9 mouse cellular contexts compared by ENCODE assay signal in genomic region chr6:108606231-108606630, GRCm38 (mm10). TPM values are rescaled to one million over a fixed set of nuclear protein-coding genes. Genes with fewer than 3 reads are reported as not detected.
DNase-seq lines count a peak whose midpoint lies in the region; ATAC-seq and TF ChIP-seq lines count a peak whose summit lies in the region.
"Had no signal": no experiment of that assay in that cellular context is flagged by ENCODE, and none has a peak within 500 bp of the region (broad histone marks: within the 10 kb centered on the region; RNA-seq: fewer than 3 reads in every experiment).

No protein-coding gene starts in this region.

- 0 out of 2 replicates have a peak, but pooled peaks have one; percentile 2 for TF ChIP-seq CTCF in heart, adult 2 months (IDR thresholded peaks at IDR 0.05)

- no peak overlapping the region for H3K4me3 ChIP-seq in heart, adult 2 months
- H3K4me3 ChIP-seq in heart, embryonic 11.5 days (ENCODE audit: low read depth, low read length), result no peak overlapping the region
- no peak overlapping the region for H3K4me3 ChIP-seq in lung, embryonic 16.5 days (ENCODE audit: low read length)
- no peak overlapping the region for H3K4me3 ChIP-seq in midbrain, embryonic 14.5 days (replicated peaks; ENCODE audit: low read depth, low read length)
- H3K4me3 ChIP-seq: heart, embryonic 13.5 days had no signal

- TF ChIP-seq POLR2A in heart, adult 2 months (IDR thresholded peaks at IDR 0.05; ENCODE audit: insufficient read depth, low read depth, low read length), result no peak

- H3K9ac ChIP-seq in heart, adult 2 months (ENCODE audit: low read depth, low read length), result no peak overlapping the region
- H3K9ac ChIP-seq in heart, embryonic 11.5 days (ENCODE audit: low read depth, low read length), result no peak overlapping the region
- no peak overlapping the region for H3K9ac ChIP-seq in lung, embryonic 16.5 days (ENCODE audit: low read length)
- H3K9ac ChIP-seq in midbrain, embryonic 14.5 days (replicated peaks; ENCODE audit: low read length), result no peak overlapping the region
- H3K9ac ChIP-seq: heart, embryonic 13.5 days had no signal

- no peak overlapping the region for H3K4me2 ChIP-seq in heart, embryonic 11.5 days
- no peak overlapping the region for H3K4me2 ChIP-seq in lung, embryonic 16.5 days (ENCODE audit: low read depth, low read length)
- no peak overlapping the region for H3K4me2 ChIP-seq in midbrain, embryonic 14.5 days (ENCODE audit: low read length)
- H3K4me2 ChIP-seq: heart, embryonic 13.5 days had no signal

- no peaks in the 10 kb centered on the region for H3K36me3 ChIP-seq in heart, adult 2 months (ENCODE audit: control insufficient read depth, insufficient read depth, low read length)
- H3K36me3 ChIP-seq in heart, embryonic 11.5 days (ENCODE audit: control insufficient read depth, insufficient read depth, low read length), result no peaks in the 10 kb centered on the region
- H3K36me3 ChIP-seq in lung, embryonic 16.5 days (ENCODE audit: control insufficient read depth, insufficient read depth, low read length), result no peaks in the 10 kb centered on the region
- no peaks in the 10 kb centered on the region for H3K36me3 ChIP-seq in midbrain, embryonic 14.5 days (ENCODE audit: control insufficient read depth, insufficient read depth, low read length)
- H3K36me3 ChIP-seq: heart, embryonic 13.5 days had no signal

- no peaks in the 10 kb centered on the region for H3K9me3 ChIP-seq in heart, embryonic 11.5 days (replicated peaks; ENCODE audit: control insufficient read depth, low read length)
- H3K9me3 ChIP-seq in lung, embryonic 16.5 days (ENCODE audit: control insufficient read depth, low read length), result no peaks in the 10 kb centered on the region
- no peaks in the 10 kb centered on the region for H3K9me3 ChIP-seq in midbrain, embryonic 14.5 days (ENCODE audit: control insufficient read depth, low read length)
- H3K9me3 ChIP-seq: heart, embryonic 13.5 days had no signal

- peak; percentile 34 to 49 for DNase-seq in heart, adult 2 months
- peak; percentile 25 for DNase-seq in cerebellum, adult 11-12 months
- peak; percentile 31 to 42 for DNase-seq in heart, postnatal 36 days
- no peak for DNase-seq in midbrain, embryonic 14.5 days
- DNase-seq in embryo, embryonic 10 days (ENCODE audit: low spot score), result no peak

- no peak for ATAC-seq in heart, embryonic 11.5 days (replicated peaks; ENCODE audit: insufficient number of reproducible peaks, low FRiP score, low TSS enrichment)
- ATAC-seq in lung, embryonic 16.5 days (ENCODE audit: low read depth), result peak; percentile 31; the same call in 1 of the 2 replicates
- no peak for ATAC-seq in erythroblast, adult 5-6 weeks (replicated peaks; ENCODE audit: low FRiP score, poor library complexity, severe bottlenecking)
- no peak for ATAC-seq in midbrain, embryonic 14.5 days (ENCODE audit: low FRiP score, low TSS enrichment)

- peaks cover 1% of the 10 kb centered on the region for H3K4me1 ChIP-seq in heart, adult 2 months (ENCODE audit: control insufficient read depth, insufficient read depth, low read length)
- H3K4me1 ChIP-seq in heart, embryonic 11.5 days (ENCODE audit: control insufficient read depth, insufficient read depth, low read length), result 0 out of 2 replicates have a peak, but pooled peaks cover 4% of the 10 kb centered on the region
- H3K4me1 ChIP-seq in lung, embryonic 16.5 days (replicated peaks; ENCODE audit: control insufficient read depth, insufficient read depth, low read length), result no peaks in the 10 kb centered on the region
- H3K4me1 ChIP-seq in midbrain, embryonic 14.5 days (ENCODE audit: control insufficient read depth, insufficient read depth, low read length), result no peaks in the 10 kb centered on the region

- 71% methylated on average over 8 of the region's 8 CpGs for WGBS in heart, adult 2 months
- 76% methylated on average over 8 of the region's 8 CpGs for WGBS in heart, embryonic 11.5 days (ENCODE audit: insufficient replicate concordance)
- WGBS in lung, embryonic 16.5 days, result 72% methylated on average over 8 of the region's 8 CpGs
- 91% methylated on average over 8 of the region's 8 CpGs for WGBS in midbrain, embryonic 14.5 days

- intact Hi-C loops in heart, adult 2 months (cut with DNase I), result no loop called here
- intact Hi-C loops in heart, postnatal 36 days (cut with DNase I), result no loop called here

- TF ChIP-seq EP300 in heart, adult 2 months (IDR thresholded peaks at IDR 0.05; ENCODE audit: insufficient read depth, low read depth, low read length), result no peak

- no peak overlapping the region; the same call in 1 of the 2 replicates for H3K27ac ChIP-seq in heart, adult 2 months
- H3K27ac ChIP-seq in heart, embryonic 11.5 days (ENCODE audit: low read depth, low read length), result no peak overlapping the region
- no peak overlapping the region for H3K27ac ChIP-seq in lung, embryonic 16.5 days (ENCODE audit: low read length)
- no peak overlapping the region for H3K27ac ChIP-seq in midbrain, embryonic 14.5 days (replicated peaks; ENCODE audit: low read depth, low read length)
- H3K27ac ChIP-seq: heart, embryonic 13.5 days had no signal

- H3K27me3 ChIP-seq in heart, adult 2 months (ENCODE audit: control insufficient read depth, insufficient read depth, low read length), result no peaks in the 10 kb centered on the region
- no peaks in the 10 kb centered on the region for H3K27me3 ChIP-seq in heart, embryonic 11.5 days (ENCODE audit: control insufficient read depth, insufficient read depth, low read length)
- no peaks in the 10 kb centered on the region for H3K27me3 ChIP-seq in lung, embryonic 16.5 days (ENCODE audit: control insufficient read depth, insufficient read depth, low read depth, low read length)
- H3K27me3 ChIP-seq in midbrain, embryonic 14.5 days (ENCODE audit: control insufficient read depth, insufficient read depth, low read length), result no peaks in the 10 kb centered on the region
- H3K27me3 ChIP-seq: heart, embryonic 13.5 days had no signal

- no peaks in the 10 kb centered on the region for H3K79me2 ChIP-seq in heart, adult 2 months (replicated peaks; ENCODE audit: control insufficient read depth, insufficient read depth, low read length)

RNA-seq across cellular contexts. Expression of gene Bhlhe40, which starts 54.2 kb away (rescaled TPM):
- total RNA-seq in heart, adult 2 months (2021), result 10 to 100 TPM; 31.1 to 64.6 TPM
- polyA plus RNA-seq in heart, adult 2 months (2012; rRNA removed), result 21.2 and 27.9 TPM in 2 replicates
- 15.2 and 16.2 TPM in 2 replicates for polyA plus RNA-seq in heart, embryonic 11.5 days (2014; fragmentation: Nextera tagmentation; extraction: Ambion mirVana)
- total RNA-seq in heart, postnatal 36 days (2021), result 10 to 100 TPM; 43.8 to 61.4 TPM
- 14.8 and 16.2 TPM in 2 replicates for polyA plus RNA-seq in lung, embryonic 16.5 days (2015; fragmentation: Nextera tagmentation; extraction: Ambion mirVana)
- total RNA-seq in erythroblast, adult 5-6 weeks (2015; ENCODE audit: low replicate concordance), result 3.3 and 8.6 TPM in 2 replicates
- 2.9 and 11.7 TPM in 2 replicates for total RNA-seq in erythroblast, adult 5-6 weeks (2017; ENCODE audit: low replicate concordance)
- 3.8 and 4.6 TPM in 2 replicates for polyA plus RNA-seq in midbrain, embryonic 14.5 days (2014; fragmentation: Nextera tagmentation; extraction: Ambion mirVana)

Comparison
In these comparisons a context has a peak if more than half of its experiments do, and no peak if none do; other contexts are left out.
1. DNase-seq: peak in heart, adult 2 months (2 of 2), cerebellum, adult 11-12 months (single experiment) and heart, postnatal 36 days (2 of 2); none in midbrain, embryonic 14.5 days (single experiment) and embryo, embryonic 10 days (single experiment).